Mouse (Mus musculus): ENCODE measurements at regions not wholly inside any gene's neighbourhood (a gene's known extent, or its start where the extent isn't known, plus 50 kb on each side); places are given as distances from the start of the nearest gene placed in this dataset.

- TF ChIP-seq TAL1 (IDR thresholded peaks at IDR 0.05; ENCODE audit: low read length) (no peak), GATA1 (IDR thresholded peaks at IDR 0.05; ENCODE audit: low read length) (no peak)
Measured at GRCm38 (mm10) chr14:31918921-31919320, 88.5 kb upstream of the Ankrd28 start.

Data from erythroblast, embryonic 14.5 days (primary cell).